In the genomic region with DNA sequence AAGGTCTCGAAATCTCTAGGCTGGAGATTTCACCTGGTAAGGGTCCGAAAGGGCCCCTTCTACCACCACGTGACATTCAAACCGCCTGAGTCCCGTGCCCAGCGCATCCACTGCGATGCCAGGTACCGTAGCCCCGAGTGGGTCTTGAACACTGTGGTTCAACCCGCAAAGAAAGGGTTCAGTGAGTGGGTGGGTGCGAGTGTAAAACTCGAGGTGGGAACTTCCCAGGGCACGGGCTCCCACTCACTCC, we compare ENCODE assay signal across 9 mouse cellular contexts. TPM values are rescaled to one million over a fixed set of nuclear protein-coding genes. Genes with fewer than 3 reads are reported as not detected.
DNase-seq lines count a peak whose midpoint lies in the region; ATAC-seq and TF ChIP-seq lines count a peak whose summit lies in the region.
"Had no signal": no experiment of that assay in that cellular context is flagged by ENCODE, and none has a peak within 500 bp of the region (broad histone marks: within the 10 kb centered on the region; RNA-seq: fewer than 3 reads in every experiment).

No protein-coding gene starts in this region.

- no peak for TF ChIP-seq POLR2A in embryonic fibroblast, embryonic 13.5 days (IDR thresholded peaks at IDR 0.05; ENCODE audit: low read depth, low read length)

- peak overlapping the region; percentile 78 for H3K4me2 ChIP-seq in lung, embryonic 14.5 days
- peak overlapping the region; percentile 84 for H3K4me2 ChIP-seq in limb, embryonic 12.5 days
- H3K4me2 ChIP-seq in neural tube, embryonic 15.5 days: peak overlapping the region; percentile 63

- no peaks in the 10 kb centered on the region for H3K9me3 ChIP-seq in lung, embryonic 14.5 days (ENCODE audit: low read depth, low read length)
- H3K9me3 ChIP-seq in limb, embryonic 12.5 days: no peaks in the 10 kb centered on the region
- no peaks in the 10 kb centered on the region for H3K9me3 ChIP-seq in neural tube, embryonic 15.5 days (replicated peaks)

- peak overlapping the region; percentile 51 for H3K4me3 ChIP-seq in lung, embryonic 14.5 days (ENCODE audit: low read depth, low read length)
- peak overlapping the region; percentile 51 for H3K4me3 ChIP-seq in embryonic fibroblast, embryonic 13.5 days (ENCODE audit: insufficient read depth, low read length)
- peak overlapping the region; percentile 45 for H3K4me3 ChIP-seq in limb, embryonic 12.5 days (replicated peaks)
- peak overlapping the region; percentile 37 for H3K4me3 ChIP-seq in neural tube, embryonic 15.5 days (replicated peaks)

- DNase-seq in lung, embryonic 14.5 days: no peak
- DNase-seq in lung, adult 18-20 months: no peak
- no peak for DNase-seq in layer of hippocampus, postnatal 14 days (ENCODE audit: low spot score in 2 of 2)
- DNase-seq in layer of hippocampus, adult 9-11 months: no peak
- DNase-seq in ovary, postnatal 14 days (ENCODE audit: low spot score): no peak

- 0% methylated on average over 13 of the region's 13 CpGs for WGBS in lung, embryonic 14.5 days
- WGBS in limb, embryonic 12.5 days: under 1% methylated on average over 13 of the region's 13 CpGs
- under 1% methylated on average over 13 of the region's 13 CpGs for WGBS in neural tube, embryonic 15.5 days

- no peaks in the 10 kb centered on the region for H3K36me3 ChIP-seq in lung, embryonic 14.5 days (ENCODE audit: insufficient read depth)
- H3K36me3 ChIP-seq in limb, embryonic 12.5 days: no peaks in the 10 kb centered on the region
- no peaks in the 10 kb centered on the region for H3K36me3 ChIP-seq in neural tube, embryonic 15.5 days

- peak overlapping the region; percentile 45 for H3K9ac ChIP-seq in lung, embryonic 14.5 days
- peak overlapping the region; percentile 5; the same call in 1 of the 2 replicates for H3K9ac ChIP-seq in limb, embryonic 12.5 days (replicated peaks)
- H3K9ac ChIP-seq in neural tube, embryonic 15.5 days (replicated peaks): no peak overlapping the region

- no peak for TF ChIP-seq CTCF in lung, embryonic 14.5 days (IDR thresholded peaks at IDR 0.05; ENCODE audit: low read depth)
- TF ChIP-seq CTCF in embryonic fibroblast, embryonic 13.5 days (IDR thresholded peaks at IDR 0.05; ENCODE audit: borderline replicate concordance, insufficient read depth, low read length): no peak

- no peak; the same call in 1 of the 2 replicates for ATAC-seq in lung, embryonic 14.5 days (ENCODE audit: insufficient read depth)
- no peak for ATAC-seq in limb, embryonic 12.5 days (ENCODE audit: insufficient number of reproducible peaks, insufficient read depth, low FRiP score, low TSS enrichment, low read depth)
- ATAC-seq in neural tube, embryonic 15.5 days (ENCODE audit: low FRiP score): peak; percentile 40; the same call in 1 of the 2 replicates

- peaks cover 21% of the 10 kb centered on the region for H3K27me3 ChIP-seq in lung, embryonic 14.5 days (ENCODE audit: insufficient read depth, low read length)
- peaks cover 63% of the 10 kb centered on the region for H3K27me3 ChIP-seq in limb, embryonic 12.5 days
- H3K27me3 ChIP-seq in neural tube, embryonic 15.5 days (replicated peaks): peaks cover 50% of the 10 kb centered on the region

- H3K4me1 ChIP-seq in lung, embryonic 14.5 days (ENCODE audit: insufficient read depth): 0 out of 2 replicates have a peak, but pooled peaks cover 3% of the 10 kb centered on the region
- peaks cover 3% of the 10 kb centered on the region; the same call in 1 of the 2 replicates for H3K4me1 ChIP-seq in embryonic fibroblast, embryonic 13.5 days (ENCODE audit: control insufficient read depth, insufficient read depth, low read length)
- peaks cover 18% of the 10 kb centered on the region for H3K4me1 ChIP-seq in limb, embryonic 12.5 days (replicated peaks)
- H3K4me1 ChIP-seq in neural tube, embryonic 15.5 days: peaks cover 20% of the 10 kb centered on the region

- H3K27ac ChIP-seq in lung, embryonic 14.5 days (ENCODE audit: low read depth): no peak overlapping the region
- no peak overlapping the region for H3K27ac ChIP-seq in embryonic fibroblast, embryonic 13.5 days (ENCODE audit: insufficient read depth, low read length)
- H3K27ac ChIP-seq in limb, embryonic 12.5 days: no peak overlapping the region
- no peak overlapping the region for H3K27ac ChIP-seq in neural tube, embryonic 15.5 days (replicated peaks)

RNA-seq across cellular contexts. Expression of gene F2rl1, which starts 0.7 kb away (rescaled TPM):
- 4.1 and 4.5 TPM in 2 replicates for polyA plus RNA-seq in lung, embryonic 14.5 days (2014; fragmentation: Nextera tagmentation; extraction: Ambion mirVana)
- 11.9 and 17.7 TPM in 2 replicates for polyA plus RNA-seq in embryonic fibroblast, embryonic 13.5 days (2011; ENCODE audit: insufficient read length, low read depth, missing spikeins)
- polyA plus RNA-seq in limb, embryonic 12.5 days (2016; fragmentation: Nextera tagmentation; extraction: Ambion mirVana): 0.08 and 0.11 TPM in 2 replicates
- polyA plus RNA-seq in neural tube, embryonic 15.5 days (2015; fragmentation: Nextera tagmentation; extraction: Ambion mirVana): 0.13 and 1.8 TPM in 2 replicates
- under 1 TPM; 0.19 to 0.35 TPM for total RNA-seq in layer of hippocampus, postnatal 14 days (2021)

RNA-seq across cellular contexts. Expression of gene S100z, which starts 45.8 kb away (rescaled TPM):
- 0.74 TPM in 1 of 2 replicates, not detected in the other for polyA plus RNA-seq in lung, embryonic 14.5 days (2014; fragmentation: Nextera tagmentation; extraction: Ambion mirVana)
- polyA plus RNA-seq in embryonic fibroblast, embryonic 13.5 days (2011; ENCODE audit: insufficient read length, low read depth, missing spikeins): not detected in 2 replicates
- not detected in 2 replicates for polyA plus RNA-seq in limb, embryonic 12.5 days (2016; fragmentation: Nextera tagmentation; extraction: Ambion mirVana)
- not detected in 2 replicates for polyA plus RNA-seq in neural tube, embryonic 15.5 days (2015; fragmentation: Nextera tagmentation; extraction: Ambion mirVana)
- not detected for total RNA-seq in layer of hippocampus, postnatal 14 days (2021)
- total RNA-seq: left cerebral cortex, postnatal 25 days had no signal
